In the genomic region with DNA sequence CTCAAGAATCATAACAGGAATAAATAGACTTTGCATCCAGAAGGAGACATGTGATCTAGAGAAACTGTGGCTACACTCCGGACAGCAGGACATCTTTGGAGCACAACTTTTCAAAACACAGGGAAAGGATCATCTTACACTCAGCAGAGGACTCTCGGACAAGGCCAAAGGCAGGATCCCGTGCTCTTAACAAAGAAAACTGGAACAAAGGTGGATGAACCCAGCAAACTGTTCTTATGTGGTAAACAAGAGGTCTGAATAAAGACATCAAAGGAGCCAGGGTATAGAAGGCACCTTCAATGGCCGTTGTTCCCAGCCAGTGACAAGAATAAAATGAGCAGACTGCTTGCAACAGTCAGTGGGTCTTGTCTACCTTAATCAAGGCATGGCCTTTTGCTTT, we compare ENCODE assay signal across 13 mouse cellular contexts.
A peak's percentile ranks its signal among the peaks of the same experiment; 100 is the strongest.
DNase-seq lines count a peak whose midpoint lies in the region; ATAC-seq lines count a peak whose summit lies in the region.
"Had no signal": no experiment of that assay in that cellular context is flagged by ENCODE, and none has a peak within 500 bp of the region (broad histone marks: within the 10 kb centered on the region; RNA-seq: fewer than 3 reads in every experiment).

No protein-coding gene starts in this region.

- no peak overlapping the region for H3K9ac ChIP-seq in lung, embryonic 16.5 days (ENCODE audit: low read length)
- no peak overlapping the region for H3K9ac ChIP-seq in hindbrain, embryonic 16.5 days (ENCODE audit: low read depth, low read length)

- 0 out of 2 replicates have a peak, but pooled peaks have one; percentile 34 for ATAC-seq in lung, embryonic 16.5 days (ENCODE audit: low read depth)
- no peak for ATAC-seq in hindbrain, embryonic 16.5 days
- ATAC-seq in megakaryocyte, adult 5-6 weeks (ENCODE audit: poor library complexity, severe bottlenecking), result no peak
- ATAC-seq: inflammation-experienced regulatory T-cells, adult 6 months had no signal

- no peaks in the 10 kb centered on the region for H3K9me3 ChIP-seq in lung, embryonic 16.5 days (ENCODE audit: control insufficient read depth, low read length)
- no peaks in the 10 kb centered on the region for H3K9me3 ChIP-seq in embryonic facial prominence, embryonic 10.5 days
- H3K9me3 ChIP-seq in hindbrain, embryonic 16.5 days (ENCODE audit: control insufficient read depth, low read length), result no peaks in the 10 kb centered on the region

- no peak overlapping the region for H3K4me3 ChIP-seq in lung, embryonic 16.5 days (ENCODE audit: low read length)
- H3K4me3 ChIP-seq in embryonic facial prominence, embryonic 10.5 days, result no peak overlapping the region
- no peak overlapping the region for H3K4me3 ChIP-seq in hindbrain, embryonic 16.5 days (ENCODE audit: low read length)

- H3K27me3 ChIP-seq in lung, embryonic 16.5 days (ENCODE audit: control insufficient read depth, insufficient read depth, low read depth, low read length), result no peaks in the 10 kb centered on the region
- H3K27me3 ChIP-seq in embryonic facial prominence, embryonic 10.5 days (replicated peaks; ENCODE audit: low read depth, poor library complexity, severe bottlenecking), result no peaks in the 10 kb centered on the region
- no peaks in the 10 kb centered on the region for H3K27me3 ChIP-seq in hindbrain, embryonic 16.5 days (replicated peaks; ENCODE audit: control insufficient read depth, insufficient read depth, low read length)

- DNase-seq in lung, adult 18-20 months, result no peak
- DNase-seq in embryonic facial prominence, embryonic 10.5 days (ENCODE audit: low spot score), result no peak
- DNase-seq in adrenal gland, postnatal 14 days, result no peak
- no peak for DNase-seq in frontal cortex, postnatal 10 days (ENCODE audit: low spot score in 2 of 2)
- DNase-seq: adrenal gland, postnatal 25 days; gastrocnemius, postnatal 14 days; kidney, postnatal 14 days; liver; lung, postnatal 14 days had no signal

- peaks cover 15% of the 10 kb centered on the region for H3K4me1 ChIP-seq in lung, embryonic 16.5 days (replicated peaks; ENCODE audit: control insufficient read depth, insufficient read depth, low read length)
- peaks cover 45% of the 10 kb centered on the region for H3K4me1 ChIP-seq in embryonic facial prominence, embryonic 10.5 days
- H3K4me1 ChIP-seq in hindbrain, embryonic 16.5 days (ENCODE audit: control insufficient read depth, insufficient read depth, low read depth, low read length), result peaks cover 9% of the 10 kb centered on the region

- WGBS in lung, embryonic 16.5 days, result 24% methylated on average over 4 of the region's 4 CpGs
- WGBS in embryonic facial prominence, embryonic 10.5 days, result 9% methylated on average over 4 of the region's 4 CpGs
- WGBS in hindbrain, embryonic 16.5 days, result 12% methylated on average over 4 of the region's 4 CpGs

- no peak overlapping the region for H3K4me2 ChIP-seq in lung, embryonic 16.5 days (ENCODE audit: low read depth, low read length)
- no peak overlapping the region for H3K4me2 ChIP-seq in hindbrain, embryonic 16.5 days (ENCODE audit: low read length)

- no peaks in the 10 kb centered on the region for H3K36me3 ChIP-seq in lung, embryonic 16.5 days (ENCODE audit: control insufficient read depth, insufficient read depth, low read length)
- no peaks in the 10 kb centered on the region for H3K36me3 ChIP-seq in embryonic facial prominence, embryonic 10.5 days (replicated peaks)
- no peaks in the 10 kb centered on the region for H3K36me3 ChIP-seq in hindbrain, embryonic 16.5 days (ENCODE audit: control insufficient read depth, insufficient read depth, low read length)

- no peak overlapping the region for H3K27ac ChIP-seq in lung, embryonic 16.5 days (ENCODE audit: low read length)
- peak overlapping the region; percentile 70 for H3K27ac ChIP-seq in embryonic facial prominence, embryonic 10.5 days (replicated peaks)
- 0 out of 2 replicates have a peak overlapping the region, but pooled peaks have one; percentile 3 for H3K27ac ChIP-seq in hindbrain, embryonic 16.5 days (ENCODE audit: low read depth, low read length)
